Mouse (Mus musculus) stomach, embryonic 15.5 days (tissue): Measurements from ENCODE around the gene Cxcr5. TPM values are rescaled to one million over a fixed set of nuclear protein-coding genes. Genes with fewer than 3 reads are reported as not detected.

Experiments used
- ATAC-seq: fragments of 200-750 bp; cut with Nextera tagmentation; 2 replicates; pipeline ENCODE4 v1.8.0; 2017; ENCODE audit warnings: low read depth, moderate number of reproducible peaks, moderate TSS enrichment; ENCODE audit not compliant: insufficient read depth, low FRiP score
- H3K27ac ChIP-seq: fragments of 300-500 bp; sonication (generic); 2 replicates; pipeline ENCODE4 v1.5.1; 2015; ENCODE audit warnings: mild to moderate bottlenecking, inconsistent platforms
- H3K27me3 ChIP-seq: fragments of 300-500 bp; sonication (generic); replicated peaks from 2 replicates; pipeline ENCODE4 v1.6.1; 2015; ENCODE audit warnings: inconsistent platforms
- H3K36me3 ChIP-seq: fragments of 300-500 bp; sonication (generic); 2 replicates; pipeline ENCODE4 v1.6.1; 2015; ENCODE audit warnings: inconsistent platforms
- H3K4me1 ChIP-seq: fragments of 300-500 bp; sonication (generic); 2 replicates; pipeline ENCODE4 v1.6.1; 2015; ENCODE audit warnings: inconsistent platforms
- H3K4me2 ChIP-seq: fragments of 300-500 bp; sonication (generic); 2 replicates; pipeline ENCODE4 v1.6.1; 2015; ENCODE audit warnings: mild to moderate bottlenecking, inconsistent platforms
- H3K4me3 ChIP-seq: fragments of 300-500 bp; sonication (generic); replicated peaks from 2 replicates; pipeline ENCODE4 v1.5.1; 2015; ENCODE audit warnings: inconsistent platforms
- H3K9ac ChIP-seq: fragments of 300-500 bp; sonication (generic); 2 replicates; pipeline ENCODE4 v1.6.1; 2015; ENCODE audit warnings: inconsistent platforms
- H3K9me3 ChIP-seq: fragments of 300-500 bp; sonication (generic); 2 replicates; pipeline ENCODE4 v1.6.1; 2016; ENCODE audit warnings: inconsistent platforms
- WGBS: fragments of 180-500 bp; shearing (Covaris S2); methylation state at CpG from one replicate; pipeline ENCODE4 v1.1.7; 2015; 5-methylcytosine and 5-hydroxymethylcytosine counted together
- polyA plus RNA-seq: library from polyadenylated mRNA; unstranded; fragments of >200 nt; fragmentation: Nextera tagmentation; extraction: Ambion mirVana; gene quantifications from 2 replicates; pipeline ENCODE4 v1.2.1, GENCODE M21; 2015

Gene Cxcr5
- polyA plus RNA-seq, 1 experiment from 2014 or later = 0.62 TPM

DNA sequence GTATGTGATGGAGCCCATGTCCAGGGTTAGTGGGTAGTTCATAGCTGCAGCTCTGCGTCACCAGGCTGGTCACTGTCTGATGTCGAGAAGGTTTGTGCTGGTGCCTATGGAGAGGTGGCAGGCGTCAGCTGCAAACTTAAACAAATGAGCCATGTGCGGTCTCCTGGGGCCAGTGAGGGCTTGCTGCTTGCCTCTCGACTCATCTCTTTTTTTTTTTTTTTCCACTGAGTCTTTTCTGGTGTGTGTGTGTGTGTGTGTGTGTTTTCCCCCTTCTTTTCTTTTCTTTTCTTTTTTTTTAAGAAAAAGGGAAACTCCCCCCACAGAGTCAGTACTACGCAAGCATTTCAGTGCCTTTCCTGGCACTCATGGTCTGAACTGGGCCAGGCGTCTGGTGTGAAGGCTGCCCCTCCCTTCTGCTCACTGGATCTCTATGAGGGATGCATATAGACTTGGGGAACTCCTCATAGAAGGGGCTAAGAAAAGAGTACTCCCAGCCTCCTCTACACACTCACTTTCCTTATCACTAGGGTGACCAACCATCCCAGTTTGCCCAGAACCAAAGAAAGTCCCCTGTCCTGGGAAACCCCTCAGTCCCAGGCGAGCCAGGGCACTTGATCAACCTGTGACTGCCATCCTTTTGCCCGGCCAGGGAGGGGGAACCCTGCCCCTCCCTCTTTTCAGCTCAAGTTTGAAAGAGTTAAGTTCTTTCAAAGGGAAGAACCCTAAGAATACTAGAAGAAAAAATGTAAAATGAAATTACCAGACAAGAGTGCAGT, 35.2 kb downstream of the Cxcr5 start:
- 53% methylated on average over 9 of the region's 9 CpGs for WGBS

DNA sequence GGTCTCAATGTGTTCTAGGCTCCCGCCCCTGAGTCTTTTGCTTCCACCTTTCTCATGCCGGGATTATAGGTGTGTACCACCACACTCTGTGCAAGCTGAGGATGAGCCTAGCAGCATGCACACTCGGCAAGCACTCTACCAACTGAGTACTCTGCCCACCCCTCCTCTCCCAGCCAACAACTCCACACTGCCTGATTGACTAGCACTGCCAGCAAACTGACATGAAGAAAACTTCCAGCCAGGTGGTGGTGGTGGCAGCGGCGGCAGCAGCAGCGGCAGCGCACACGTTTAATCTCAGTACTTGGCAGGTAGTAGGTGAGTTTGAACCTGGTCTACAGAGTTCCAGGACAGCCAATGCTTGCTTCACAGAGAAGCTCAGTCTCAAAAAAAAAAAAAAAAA, 36.1 kb downstream of the Cxcr5 start:
- Histone ChIP-seq H3K9me3 (no peaks in the 10 kb centered on the region), H3K27me3 (no peaks in the 10 kb centered on the region), H3K4me3 (no peak overlapping the region), H3K4me1 (no peaks in the 10 kb centered on the region), H3K4me2 (no peak overlapping the region), H3K9ac (no peak overlapping the region), H3K36me3 (no peaks in the 10 kb centered on the region), H3K27ac (no peak overlapping the region)
- WGBS = 84% methylated on average over 8 of the region's 8 CpGs
- ATAC-seq = no peak

More for the DNA sequence above, 35.2 kb downstream of the Cxcr5 start:
- Histone ChIP-seq H3K4me1 (no peaks in the 10 kb centered on the region), H3K27me3 (no peaks in the 10 kb centered on the region), H3K36me3 (no peaks in the 10 kb centered on the region), H3K27ac (no peak overlapping the region), H3K4me3 (no peak overlapping the region), H3K9ac (no peak overlapping the region), H3K4me2 (no peak overlapping the region), H3K9me3 (no peaks in the 10 kb centered on the region)
- ATAC-seq = no peak

DNA sequence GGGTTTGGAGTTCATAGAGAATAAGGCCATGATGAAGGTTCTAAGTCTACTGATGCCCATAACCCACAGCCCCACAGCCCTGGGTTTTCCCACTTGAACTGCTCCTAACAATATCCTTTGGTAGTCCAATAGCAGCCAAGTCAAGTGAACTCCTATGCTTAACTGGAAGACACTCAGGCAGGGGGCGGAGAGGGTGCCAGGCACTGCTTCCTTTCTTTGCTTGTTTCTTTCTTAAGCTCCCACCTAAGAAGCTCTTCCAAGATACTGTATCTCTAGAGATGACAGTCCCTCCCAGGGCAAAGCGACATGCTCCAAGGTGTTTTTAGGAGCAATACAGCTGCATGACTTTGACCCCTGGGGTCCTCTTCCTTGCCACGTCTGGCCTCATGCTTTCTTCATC, 36.7 kb downstream of the Cxcr5 start:
- no peaks in the 10 kb centered on the region for H3K9me3 ChIP-seq
- H3K36me3 ChIP-seq = no peaks in the 10 kb centered on the region
- H3K4me1 ChIP-seq = no peaks in the 10 kb centered on the region
- no peak overlapping the region for H3K27ac ChIP-seq
- H3K9ac ChIP-seq = no peak overlapping the region
- no peak overlapping the region for H3K4me3 ChIP-seq
- no peak overlapping the region for H3K4me2 ChIP-seq
- no peak for ATAC-seq
- WGBS = 82% methylated on average over 3 of the region's 3 CpGs
- H3K27me3 ChIP-seq = no peaks in the 10 kb centered on the region

DNA sequence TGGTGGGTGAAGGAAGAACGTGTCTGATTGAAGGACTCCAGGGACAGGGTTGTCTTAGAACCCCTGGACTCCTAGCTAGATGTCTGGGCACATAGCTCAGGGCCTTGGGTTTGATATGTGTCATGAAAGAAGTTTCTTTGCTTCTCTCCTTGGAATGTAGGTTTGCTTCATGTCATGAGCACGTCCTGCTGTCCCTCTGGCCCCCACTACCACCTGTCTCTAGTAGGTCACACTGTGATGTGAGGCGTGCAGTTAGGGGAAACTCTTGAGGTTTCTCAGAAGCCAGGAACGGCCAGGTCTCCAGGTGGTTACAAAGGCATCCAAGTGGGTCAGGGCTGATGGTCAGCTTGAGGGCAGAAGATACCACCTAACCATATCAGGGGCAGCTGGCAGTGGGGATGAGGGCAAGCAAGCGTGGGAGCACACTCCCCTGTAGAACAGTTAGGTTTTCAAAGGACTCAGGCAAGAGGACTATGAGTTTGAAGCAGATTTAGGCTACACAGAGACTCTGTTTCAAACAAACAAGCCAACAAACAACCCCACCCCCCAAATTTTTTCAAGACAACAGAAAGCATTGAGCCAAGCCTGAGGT, 37.3 kb downstream of the Cxcr5 start:
- no peak overlapping the region for H3K4me3 ChIP-seq
- no peaks in the 10 kb centered on the region for H3K4me1 ChIP-seq
- WGBS = 68% methylated on average over 5 of the region's 5 CpGs
- H3K4me2 ChIP-seq = no peak overlapping the region
- no peak overlapping the region for H3K9ac ChIP-seq
- no peaks in the 10 kb centered on the region for H3K36me3 ChIP-seq
- no peak overlapping the region for H3K27ac ChIP-seq
- H3K27me3 ChIP-seq = no peaks in the 10 kb centered on the region
- no peaks in the 10 kb centered on the region for H3K9me3 ChIP-seq
- ATAC-seq = no peak

DNA sequence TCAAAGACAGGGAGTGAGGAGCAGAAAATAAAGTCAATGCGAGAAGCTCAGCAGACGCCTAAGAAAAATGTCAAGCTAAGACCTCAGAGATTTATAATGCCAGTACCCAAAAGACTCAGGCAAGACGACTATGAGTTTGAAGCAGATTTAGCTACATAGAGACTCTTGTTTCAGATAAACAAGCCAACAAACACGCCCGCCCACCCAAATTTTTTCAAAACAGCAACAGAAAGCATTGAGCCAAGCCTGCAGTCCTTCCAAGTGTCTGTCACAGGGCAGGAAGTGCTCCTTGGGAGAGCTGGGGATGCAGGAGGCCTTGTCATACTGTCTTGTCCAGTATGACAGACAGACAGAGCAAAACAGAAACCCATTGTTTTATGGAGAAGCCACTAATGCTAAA, 38.0 kb downstream of the Cxcr5 start:
- 61% methylated on average over 5 of the region's 5 CpGs for WGBS
- ATAC-seq = no peak

DNA sequence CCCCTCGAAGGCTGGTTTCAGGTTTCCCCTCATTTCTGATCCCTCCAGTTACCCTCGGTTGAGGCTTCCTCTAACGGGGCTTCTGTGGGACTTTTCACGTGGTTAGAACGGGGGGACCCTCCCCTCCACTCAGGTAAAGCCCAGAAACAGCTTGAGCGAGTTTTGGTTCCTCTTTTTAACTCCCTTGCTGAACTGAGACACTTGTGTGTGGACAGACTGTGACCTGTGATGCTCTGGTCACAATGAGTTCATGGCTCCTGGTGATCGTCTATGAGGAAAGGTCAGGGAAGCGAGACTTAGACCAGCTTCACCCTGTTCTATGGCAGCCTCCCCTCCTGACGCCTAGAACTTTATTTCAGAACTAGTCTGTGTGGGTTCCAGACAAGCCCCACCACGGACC, 39.8 kb downstream of the Cxcr5 start:
- Histone ChIP-seq H3K36me3 (no peaks in the 10 kb centered on the region), H3K4me1 (0 out of 2 replicates have a peak, but pooled peaks cover 4% of the 10 kb centered on the region), H3K27ac (no peak overlapping the region), H3K4me3 (no peak overlapping the region), H3K9ac (no peak overlapping the region), H3K27me3 (no peaks in the 10 kb centered on the region), H3K9me3 (no peaks in the 10 kb centered on the region), H3K4me2 (no peak overlapping the region)
- ATAC-seq = no peak
- 74% methylated on average over 10 of the region's 10 CpGs for WGBS

More for the DNA sequence above, 38.0 kb downstream of the Cxcr5 start:
- H3K27me3 ChIP-seq = no peaks in the 10 kb centered on the region
- H3K27ac ChIP-seq = no peak overlapping the region
- no peaks in the 10 kb centered on the region for H3K4me1 ChIP-seq
- H3K36me3 ChIP-seq = no peaks in the 10 kb centered on the region
- H3K9me3 ChIP-seq = no peaks in the 10 kb centered on the region
- no peak overlapping the region for H3K4me3 ChIP-seq
- H3K4me2 ChIP-seq = no peak overlapping the region
- H3K9ac ChIP-seq = no peak overlapping the region

DNA sequence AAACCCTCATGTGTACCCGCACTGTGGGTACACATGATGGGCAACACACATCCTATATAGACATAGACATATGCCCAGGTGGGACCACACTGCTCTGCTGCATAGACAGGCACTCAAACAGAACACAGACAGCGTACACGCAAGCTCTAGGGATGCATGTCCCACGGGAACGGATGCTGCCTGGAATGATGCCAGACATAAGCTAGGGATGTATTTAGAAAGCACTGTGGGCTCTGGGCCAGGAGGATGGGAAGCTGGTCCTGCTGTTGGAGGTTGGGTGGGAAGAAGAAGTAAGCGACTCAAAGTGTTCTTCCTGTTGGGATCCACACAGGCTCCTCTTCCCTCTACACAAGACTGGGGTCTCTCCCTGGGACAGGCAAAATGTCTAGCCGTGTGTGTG, 43.6 kb downstream of the Cxcr5 start:
- 0 out of 2 replicates have a peak, but pooled peaks cover 9% of the 10 kb centered on the region for H3K4me1 ChIP-seq
- ATAC-seq = no peak

DNA sequence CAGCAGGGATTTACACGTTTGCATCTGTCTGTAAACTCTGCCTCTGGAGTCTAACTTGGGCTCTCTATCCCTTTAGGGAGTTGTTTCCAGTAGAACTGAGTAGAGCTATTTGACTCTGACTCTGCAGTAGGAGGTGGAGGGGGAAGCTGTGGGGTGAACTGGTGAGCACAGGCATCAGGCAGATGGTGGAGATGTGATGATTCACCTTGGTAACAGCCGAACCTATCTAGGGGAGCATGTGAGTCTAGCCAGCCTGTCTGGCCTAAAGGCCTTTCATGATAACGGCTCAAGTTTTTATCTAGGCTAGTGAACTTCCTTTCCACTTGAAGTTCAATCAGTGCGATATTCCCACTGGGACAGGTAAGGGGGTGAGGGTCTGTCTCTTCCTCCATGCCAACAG, 44.3 kb downstream of the Cxcr5 start:
- Histone ChIP-seq H3K27ac (no peak overlapping the region), H3K36me3 (no peaks in the 10 kb centered on the region), H3K4me2 (no peak overlapping the region), H3K9ac (no peak overlapping the region), H3K9me3 (no peaks in the 10 kb centered on the region), H3K4me1 (0 out of 2 replicates have a peak, but pooled peaks cover 9% of the 10 kb centered on the region), H3K4me3 (no peak overlapping the region), H3K27me3 (no peaks in the 10 kb centered on the region)
- no peak for ATAC-seq
- WGBS = 58% methylated on average over 4 of the region's 4 CpGs

More for the DNA sequence above, 43.6 kb downstream of the Cxcr5 start:
- H3K9me3 ChIP-seq = no peaks in the 10 kb centered on the region
- H3K4me3 ChIP-seq = no peak overlapping the region
- H3K27ac ChIP-seq = no peak overlapping the region
- WGBS = 45% methylated on average over 7 of the region's 7 CpGs
- no peak overlapping the region for H3K9ac ChIP-seq
- H3K36me3 ChIP-seq = no peaks in the 10 kb centered on the region
- no peak overlapping the region for H3K4me2 ChIP-seq
- H3K27me3 ChIP-seq = no peaks in the 10 kb centered on the region

DNA sequence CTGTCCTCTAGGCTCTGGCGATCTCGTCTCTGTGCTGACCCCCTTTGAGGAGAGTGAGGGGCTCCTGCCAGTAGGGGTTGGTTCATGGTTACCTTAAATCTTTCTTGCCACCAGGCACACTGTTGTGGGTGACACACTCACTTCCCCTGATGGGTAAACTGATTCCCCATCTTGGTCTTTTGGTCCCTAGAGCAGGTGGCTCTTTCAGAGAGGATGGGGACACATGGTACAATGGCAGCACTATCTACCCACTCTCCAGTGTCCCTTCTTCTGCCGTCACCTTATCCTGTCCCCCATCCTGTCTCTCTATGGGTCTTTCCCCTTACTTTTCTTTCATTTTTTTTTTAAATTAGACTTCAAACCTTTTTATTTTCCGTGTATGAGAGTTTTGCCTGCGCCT, 45.8 kb downstream of the Cxcr5 start:
- H3K36me3 ChIP-seq = no peaks in the 10 kb centered on the region
- H3K27ac ChIP-seq = peak overlapping the region; percentile 73
- H3K4me1 ChIP-seq = 0 out of 2 replicates have a peak, but pooled peaks cover 16% of the 10 kb centered on the region
- no peak overlapping the region for H3K4me3 ChIP-seq
- H3K9me3 ChIP-seq = no peaks in the 10 kb centered on the region
- H3K4me2 ChIP-seq = peak overlapping the region; percentile 41
- WGBS = 75% methylated on average over 5 of the region's 5 CpGs
- no peak overlapping the region for H3K9ac ChIP-seq
- no peaks in the 10 kb centered on the region for H3K27me3 ChIP-seq
- no peak for ATAC-seq

DNA sequence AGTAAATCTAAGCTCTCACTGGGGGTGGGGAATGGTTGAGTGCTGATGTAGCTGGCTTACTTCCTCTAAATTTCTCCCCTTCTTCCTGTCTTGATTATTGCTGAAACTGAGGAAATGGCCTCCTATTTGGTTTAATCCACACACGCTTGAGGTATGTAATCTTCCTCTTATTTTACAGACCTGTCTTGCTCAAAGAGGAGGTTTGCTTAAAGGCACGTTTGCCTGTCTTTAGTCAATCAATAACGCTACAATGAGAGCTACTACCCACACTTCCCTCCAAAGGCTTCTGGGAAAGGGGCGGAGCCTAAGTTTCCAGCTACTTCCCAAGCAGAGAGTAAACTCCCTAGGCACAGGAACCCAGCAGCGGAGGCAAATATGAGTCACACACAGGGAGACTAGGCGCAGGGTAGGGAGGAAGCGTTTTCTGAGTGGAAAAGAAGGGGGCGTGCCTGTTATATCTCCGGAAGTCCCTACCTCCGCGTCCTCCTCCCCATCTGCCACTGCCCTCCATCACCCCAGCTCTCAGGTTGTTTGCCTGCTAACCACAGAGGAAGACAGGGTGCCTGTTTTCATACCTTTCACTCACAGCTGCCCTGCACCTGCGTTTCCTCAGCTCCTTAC, 46.4 kb downstream of the Cxcr5 start:
- H3K4me3 ChIP-seq = 0 out of 2 replicates have a peak overlapping the region, but pooled peaks have one; percentile 13
- 32% methylated on average over 12 of the region's 12 CpGs for WGBS
- peak overlapping the region; percentile 73 for H3K27ac ChIP-seq
- H3K36me3 ChIP-seq = no peaks in the 10 kb centered on the region
- no peaks in the 10 kb centered on the region for H3K9me3 ChIP-seq
- no peaks in the 10 kb centered on the region for H3K27me3 ChIP-seq
- peak; percentile 83 for ATAC-seq
- H3K4me1 ChIP-seq = 0 out of 2 replicates have a peak, but pooled peaks cover 22% of the 10 kb centered on the region
- H3K9ac ChIP-seq = no peak overlapping the region
- peak overlapping the region; percentile 41 for H3K4me2 ChIP-seq

DNA sequence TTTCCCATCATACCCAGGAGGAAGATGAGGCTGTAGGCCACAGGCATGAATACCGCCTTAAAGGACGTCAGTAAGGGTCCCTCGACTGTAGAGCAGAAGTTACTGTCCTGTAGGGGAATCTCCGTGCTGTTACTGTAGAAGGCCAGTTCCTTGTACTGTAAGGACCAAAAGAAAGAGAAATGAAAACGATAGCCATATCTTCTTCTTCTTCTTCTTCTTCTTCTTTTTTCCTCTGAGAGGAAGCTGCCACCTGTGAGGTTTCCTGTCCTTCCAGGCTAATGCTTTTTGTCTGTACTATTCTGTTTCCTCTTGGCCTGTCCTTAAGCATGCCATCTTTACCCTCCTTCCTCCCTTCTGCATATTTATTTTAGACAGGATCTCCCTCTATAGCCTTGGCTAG, 47.5 kb downstream of the Cxcr5 start:
- no peak overlapping the region for H3K4me3 ChIP-seq
- no peak overlapping the region for H3K27ac ChIP-seq
- H3K9ac ChIP-seq = no peak overlapping the region
- WGBS = 86% methylated on average over 5 of the region's 5 CpGs
- H3K9me3 ChIP-seq = no peaks in the 10 kb centered on the region
- no peak for ATAC-seq
- peaks cover 32% of the 10 kb centered on the region for H3K4me1 ChIP-seq
- H3K36me3 ChIP-seq = peaks cover under 1% of the 10 kb centered on the region; the same call in 1 of the 2 replicates
- H3K4me2 ChIP-seq = no peak overlapping the region
- no peaks in the 10 kb centered on the region for H3K27me3 ChIP-seq

DNA sequence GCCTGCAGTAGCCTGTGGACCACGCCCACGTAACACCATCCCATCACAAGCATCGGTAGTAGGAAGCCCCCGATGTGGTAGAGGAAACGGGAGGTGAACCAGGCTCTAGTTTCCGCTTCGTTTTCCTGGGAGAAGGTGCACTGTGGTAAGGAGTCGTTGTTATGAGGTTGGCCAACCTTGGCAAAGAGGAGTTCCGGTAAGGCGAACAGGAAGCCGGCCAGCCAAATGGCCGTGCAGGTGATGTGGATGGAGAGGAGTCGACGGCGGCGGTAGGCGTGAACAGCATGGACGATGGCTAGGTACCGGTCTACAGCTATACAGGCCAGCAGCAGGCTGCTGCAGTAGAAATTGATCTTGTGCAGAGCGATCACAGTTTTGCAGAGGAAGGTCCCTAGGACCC, 48.1 kb downstream of the Cxcr5 start:
- no peak overlapping the region for H3K9ac ChIP-seq
- 75% methylated on average over 20 of the region's 20 CpGs for WGBS

More for the DNA sequence above, 48.1 kb downstream of the Cxcr5 start:
- H3K27ac ChIP-seq = no peak overlapping the region
- H3K4me1 ChIP-seq = peaks cover 38% of the 10 kb centered on the region
- peaks cover 5% of the 10 kb centered on the region; the same call in 1 of the 2 replicates for H3K36me3 ChIP-seq
- H3K4me3 ChIP-seq = no peak overlapping the region
- no peaks in the 10 kb centered on the region for H3K9me3 ChIP-seq
- no peak overlapping the region for H3K4me2 ChIP-seq
- no peaks in the 10 kb centered on the region for H3K27me3 ChIP-seq
- ATAC-seq = no peak
